Mouse (Mus musculus) adrenal gland, postnatal 0 days (tissue): ENCODE data around the gene Olfr686. TPM values are rescaled to one million over a fixed set of nuclear protein-coding genes. Genes with fewer than 3 reads are reported as not detected.

Experiments
- polyA plus RNA-seq: library from polyadenylated mRNA; unstranded; fragments of >200 nt; fragmentation: Nextera tagmentation; extraction: Ambion mirVana; gene quantifications from 2 replicates; pipeline ENCODE4 v1.2.1, GENCODE M21; 2015

The Olfr686 gene
- polyA plus RNA-seq, result not detected in 2 replicates

DNA sequence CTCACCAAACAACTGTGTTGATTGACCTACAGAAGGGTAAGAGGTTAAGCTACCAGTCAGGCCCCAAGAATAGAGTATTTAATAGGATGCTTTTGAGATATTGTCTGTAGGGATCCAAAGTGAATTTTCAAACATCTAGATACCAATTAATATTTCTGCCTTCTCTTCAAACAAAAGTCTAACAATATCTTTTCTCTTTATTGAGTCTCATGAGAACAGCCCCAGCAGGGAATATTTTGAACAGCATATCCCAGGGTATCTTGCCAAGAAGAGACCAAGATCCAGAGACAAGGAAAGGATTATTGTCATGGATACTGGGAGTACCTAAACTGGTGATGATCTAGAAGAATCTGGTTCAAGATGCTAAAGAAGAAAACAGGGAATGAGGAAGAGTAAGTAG, at the start of gene Olfr686:
Olfr686 (minus strand) TSS at position 101 of the 400 bp plus-strand sequence.

DNA sequence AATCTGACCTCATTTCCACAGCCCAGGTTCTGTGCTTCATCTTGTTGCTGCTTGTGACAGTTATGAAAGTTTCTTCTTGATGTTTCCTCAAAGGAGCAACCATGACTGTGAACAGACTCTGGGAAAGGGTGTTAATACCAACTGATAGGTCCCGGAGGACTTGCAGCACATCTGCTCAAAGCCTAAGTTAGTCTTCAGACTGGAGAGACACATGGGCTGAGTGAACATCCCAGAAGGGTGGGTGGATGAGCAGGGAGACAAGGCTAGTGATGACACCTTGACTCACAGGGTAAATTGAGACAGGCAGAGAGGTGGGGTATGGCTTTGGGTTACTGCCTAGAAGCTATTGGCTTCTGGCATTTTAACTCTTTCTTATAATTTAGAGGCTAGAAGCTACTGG, 21.4 kb downstream of the Olfr686 start, which contains the start of gene Olfr685:
Olfr685 (minus strand) TSS at position 101 of the 400 bp plus-strand sequence.

DNA sequence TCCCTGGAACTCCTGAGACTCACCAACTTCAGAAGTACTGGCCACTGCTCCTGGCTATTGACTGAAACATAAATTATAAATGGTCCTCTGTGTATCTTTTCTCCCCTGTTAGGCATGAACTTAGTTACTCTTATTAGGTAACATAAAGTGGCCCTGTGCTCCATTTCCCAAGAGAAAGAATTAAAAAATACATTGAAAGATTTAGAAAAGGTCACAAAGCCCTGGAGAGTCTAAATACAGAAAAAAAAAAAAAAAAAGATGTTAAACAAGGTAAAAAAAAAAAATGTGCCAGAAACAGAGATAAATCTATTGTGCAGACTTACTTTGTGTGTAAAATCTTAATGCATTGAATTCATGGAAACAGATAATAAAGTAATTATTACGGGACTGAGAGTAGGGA, 43.7 kb downstream of the Olfr686 start, which contains the start of gene Olfr684:
Olfr684 (minus strand) TSS at position 101 of the 400 bp plus-strand sequence.

Other genes starting within 250 kb of the Olfr686 start
- gene Olfr670, start 244.9 kb downstream of the Olfr686 start, polyA plus RNA-seq, result not detected in 2 replicates
- not detected in 2 replicates for gene Olfr671, start 228.4 kb downstream of the Olfr686 start, polyA plus RNA-seq
- gene Olfr672, start 205.5 kb downstream of the Olfr686 start, polyA plus RNA-seq, result not detected in 2 replicates
- not detected in 2 replicates for gene Olfr675, start 179.0 kb downstream of the Olfr686 start, polyA plus RNA-seq
- not detected in 2 replicates for gene Olfr676, start 174.8 kb downstream of the Olfr686 start, polyA plus RNA-seq
- not detected in 2 replicates for gene Olfr677, start 156.1 kb downstream of the Olfr686 start, polyA plus RNA-seq
- not detected in 2 replicates for gene Olfr678, start 143.0 kb downstream of the Olfr686 start, polyA plus RNA-seq
- not detected in 2 replicates for gene Olfr679, start 126.3 kb downstream of the Olfr686 start, polyA plus RNA-seq
- gene Olfr680-ps1, start 114.7 kb downstream of the Olfr686 start, polyA plus RNA-seq, result not detected in 2 replicates
- not detected in 2 replicates for gene Olfr681, start 90.6 kb downstream of the Olfr686 start, polyA plus RNA-seq
- not detected in 2 replicates for gene Olfr683, start 60.5 kb downstream of the Olfr686 start, polyA plus RNA-seq
- gene Olfr684, start 43.8 kb downstream of the Olfr686 start, polyA plus RNA-seq, result not detected in 2 replicates
- not detected in 2 replicates for gene Olfr685, start 21.5 kb downstream of the Olfr686 start, polyA plus RNA-seq
- not detected in 2 replicates for gene Olfr688, start 80.6 kb upstream of the Olfr686 start, polyA plus RNA-seq
- gene Olfr689, start 103.7 kb upstream of the Olfr686 start, polyA plus RNA-seq, result not detected in 2 replicates
- not detected in 2 replicates for gene Olfr690, start 126.6 kb upstream of the Olfr686 start, polyA plus RNA-seq
- not detected in 2 replicates for gene Olfr691, start 134.8 kb upstream of the Olfr686 start, polyA plus RNA-seq
- gene Olfr692, start 160.7 kb upstream of the Olfr686 start, polyA plus RNA-seq, result not detected in 2 replicates
- gene Gm5901, start 167.6 kb upstream of the Olfr686 start, polyA plus RNA-seq, result not detected in 2 replicates
- 14.2 and 22.0 TPM in 2 replicates for gene Fam160a2, start 192.6 kb upstream of the Olfr686 start, polyA plus RNA-seq
- 0.08 TPM in 1 of 2 replicates, not detected in the other for gene Cnga4, start 197.1 kb upstream of the Olfr686 start, polyA plus RNA-seq
- 0.09 and 0.18 TPM in 2 replicates for gene Cckbr, start 218.2 kb upstream of the Olfr686 start, polyA plus RNA-seq